Mouse (Mus musculus) hindbrain, embryonic 15.5 days (tissue): ENCODE results near the gene Drc1. TPM values are rescaled to one million over a fixed set of nuclear protein-coding genes. Genes with fewer than 3 reads are reported as not detected.

Source experiments
- ATAC-seq: fragments of 200-750 bp; cut with Nextera tagmentation; 2 replicates; pipeline ENCODE4 v1.8.0; 2017; ENCODE audit warnings: low read depth, moderate number of reproducible peaks, moderate TSS enrichment; ENCODE audit not compliant: low FRiP score
- H3K27ac ChIP-seq: fragments of 300-500 bp; sonication (generic); replicated peaks from 2 replicates; pipeline ENCODE4 v1.5.1; 2015; ENCODE audit warnings: mild to moderate bottlenecking, inconsistent platforms
- H3K27me3 ChIP-seq: fragments of 300-500 bp; sonication (generic); 2 replicates; pipeline ENCODE4 v1.6.1; 2015; ENCODE audit warnings: control low read depth, inconsistent platforms
- H3K36me3 ChIP-seq: fragments of 300-500 bp; sonication (generic); 2 replicates; pipeline ENCODE4 v1.6.1; 2015; ENCODE audit warnings: control low read depth, inconsistent platforms
- H3K4me1 ChIP-seq: fragments of 300-500 bp; sonication (generic); replicated peaks from 2 replicates; pipeline ENCODE4 v1.6.1; 2015; ENCODE audit warnings: control low read depth, inconsistent platforms
- H3K4me2 ChIP-seq: fragments of 300-500 bp; sonication (generic); 2 replicates; pipeline ENCODE4 v1.6.1; 2015; ENCODE audit warnings: moderate library complexity, mild to moderate bottlenecking, inconsistent platforms
- H3K4me3 ChIP-seq: fragments of 300-500 bp; sonication (generic); 2 replicates; pipeline ENCODE4 v1.5.1; 2015; ENCODE audit warnings: mild to moderate bottlenecking, inconsistent platforms
- H3K9ac ChIP-seq: fragments of 300-500 bp; sonication (generic); 2 replicates; pipeline ENCODE4 v1.6.1; 2015; ENCODE audit warnings: inconsistent platforms
- H3K9me3 ChIP-seq: fragments of 300-500 bp; sonication (generic); 2 replicates; pipeline ENCODE4 v1.6.1; 2016; ENCODE audit warnings: control low read depth, inconsistent platforms
- WGBS: fragments of 180-500 bp; shearing (Covaris S2); methylation state at CpG from one replicate; pipeline ENCODE4 v1.1.7; 2015; 5-methylcytosine and 5-hydroxymethylcytosine counted together
- polyA plus RNA-seq: library from polyadenylated mRNA; unstranded; fragments of >200 nt; fragmentation: Nextera tagmentation; extraction: Ambion mirVana; gene quantifications from 2 replicates; pipeline ENCODE4 v1.2.1, GENCODE M21; 2015

Drc1 gene
- polyA plus RNA-seq, 1 experiment from 2014 or later: 6.0 TPM

DNA sequence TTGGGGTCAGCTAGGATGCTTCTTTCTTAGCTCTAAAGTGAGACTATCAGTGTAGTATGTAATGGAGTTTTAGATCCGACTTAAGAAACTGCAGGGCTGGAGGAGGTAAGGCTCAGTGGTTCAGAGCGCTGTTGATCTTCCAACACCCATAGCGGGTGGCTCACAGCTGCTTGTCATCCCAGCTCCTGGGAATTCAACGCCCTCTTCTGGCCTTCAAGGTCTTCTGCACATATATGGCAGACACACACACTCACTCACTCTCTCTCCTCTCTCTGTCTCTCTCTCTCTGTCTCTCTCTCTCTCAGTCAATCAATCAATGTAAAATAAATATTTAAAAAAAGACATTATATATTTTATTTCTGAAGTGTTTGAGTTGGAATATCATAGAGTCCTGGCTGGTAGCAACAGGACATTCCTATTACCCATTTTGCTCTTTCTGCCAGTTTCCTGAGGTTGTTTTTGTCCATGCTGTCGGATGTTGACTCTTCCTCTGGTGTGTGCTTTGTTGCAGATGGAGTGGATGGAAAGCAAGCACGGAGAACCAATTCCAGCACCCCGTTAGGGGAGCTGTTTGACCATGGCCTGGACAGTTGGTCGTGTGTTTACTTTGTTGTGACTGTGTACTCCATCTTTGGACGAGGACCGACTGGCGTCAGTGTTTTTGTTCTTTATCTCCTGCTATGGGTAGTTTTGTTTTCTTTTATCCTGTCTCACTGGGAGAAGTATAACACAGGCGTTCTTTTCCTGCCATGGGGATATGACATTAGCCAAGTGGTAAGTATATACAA lies 25.4 kb upstream of the Drc1 start:
- Histone ChIP-seq H3K27me3 (no peaks in the 10 kb centered on the region), H3K9ac (no peak overlapping the region), H3K4me1 (no peaks in the 10 kb centered on the region), H3K36me3 (peaks cover 63% of the 10 kb centered on the region), H3K4me3 (no peak overlapping the region), H3K27ac (no peak overlapping the region), H3K4me2 (no peak overlapping the region), H3K9me3 (no peaks in the 10 kb centered on the region)
- ATAC-seq: no peak
- 88% methylated on average over 12 of the region's 12 CpGs for WGBS

DNA sequence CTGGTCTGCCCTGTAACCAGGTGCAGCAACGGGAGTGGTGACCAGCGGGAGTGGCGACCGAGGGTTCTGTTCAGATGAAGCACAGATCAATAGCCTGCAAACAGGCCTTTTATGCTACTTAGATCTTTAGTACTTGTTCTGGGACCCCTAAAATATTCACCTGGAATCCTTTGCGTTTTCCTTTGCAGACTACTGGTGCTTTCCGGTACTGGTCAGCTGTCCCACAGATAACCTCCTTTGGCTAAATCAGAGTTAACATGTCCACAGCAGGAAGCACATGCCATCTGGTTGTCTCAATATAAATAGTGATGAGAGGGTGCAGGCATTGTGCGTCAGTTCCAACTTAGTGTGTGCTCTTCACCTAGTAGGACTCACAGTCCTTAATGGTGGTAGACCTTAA lies 22.4 kb upstream of the Drc1 start:
- Histone ChIP-seq H3K27ac (no peak overlapping the region), H3K4me2 (no peak overlapping the region), H3K4me3 (no peak overlapping the region), H3K4me1 (no peaks in the 10 kb centered on the region), H3K9ac (no peak overlapping the region), H3K36me3 (peaks cover 61% of the 10 kb centered on the region), H3K27me3 (no peaks in the 10 kb centered on the region), H3K9me3 (no peaks in the 10 kb centered on the region)
- no peak for ATAC-seq
- WGBS: 91% methylated on average over 7 of the region's 7 CpGs

DNA sequence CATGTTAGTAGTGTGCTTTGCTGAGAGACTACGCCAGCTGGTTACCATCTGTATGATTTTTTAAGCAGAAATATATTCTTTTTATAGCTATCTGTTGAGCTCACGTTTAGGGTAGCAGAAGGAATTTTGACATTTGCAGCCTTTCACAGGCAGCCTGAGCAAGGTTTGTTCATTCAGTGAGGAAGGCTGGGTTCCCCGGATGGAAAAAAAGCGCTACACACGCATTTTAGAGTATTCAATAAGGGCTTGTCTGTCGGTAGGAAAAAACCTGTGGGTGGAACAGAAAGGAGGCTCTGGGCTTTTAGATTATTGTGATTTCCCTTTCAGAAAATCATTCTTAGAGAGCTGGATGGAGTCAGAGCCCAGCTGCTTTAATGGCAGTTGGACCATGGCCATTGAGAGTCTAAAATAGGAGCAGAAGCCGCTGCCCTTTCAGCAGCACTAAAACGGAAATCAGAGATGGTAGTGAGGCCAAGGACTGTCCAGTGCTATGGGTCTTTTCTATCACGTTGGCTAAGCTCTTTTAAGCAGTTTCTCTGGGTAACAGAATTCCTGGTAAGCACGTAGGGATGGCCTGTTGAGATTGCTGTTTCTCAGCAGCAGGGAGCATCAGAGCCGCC lies 10.5 kb upstream of the Drc1 start:
- 64% methylated on average over 11 of the region's 11 CpGs for WGBS
- H3K4me1 ChIP-seq: no peaks in the 10 kb centered on the region; the same call in 1 of the 2 replicates
- no peaks in the 10 kb centered on the region for H3K9me3 ChIP-seq
- no peak overlapping the region for H3K4me3 ChIP-seq
- H3K9ac ChIP-seq: no peak overlapping the region
- H3K27ac ChIP-seq: 0 out of 2 replicates have a peak overlapping the region, but pooled peaks have one; percentile 0
- H3K27me3 ChIP-seq: no peaks in the 10 kb centered on the region
- H3K4me2 ChIP-seq: no peak overlapping the region
- no peak for ATAC-seq
- H3K36me3 ChIP-seq: peaks cover 21% of the 10 kb centered on the region

DNA sequence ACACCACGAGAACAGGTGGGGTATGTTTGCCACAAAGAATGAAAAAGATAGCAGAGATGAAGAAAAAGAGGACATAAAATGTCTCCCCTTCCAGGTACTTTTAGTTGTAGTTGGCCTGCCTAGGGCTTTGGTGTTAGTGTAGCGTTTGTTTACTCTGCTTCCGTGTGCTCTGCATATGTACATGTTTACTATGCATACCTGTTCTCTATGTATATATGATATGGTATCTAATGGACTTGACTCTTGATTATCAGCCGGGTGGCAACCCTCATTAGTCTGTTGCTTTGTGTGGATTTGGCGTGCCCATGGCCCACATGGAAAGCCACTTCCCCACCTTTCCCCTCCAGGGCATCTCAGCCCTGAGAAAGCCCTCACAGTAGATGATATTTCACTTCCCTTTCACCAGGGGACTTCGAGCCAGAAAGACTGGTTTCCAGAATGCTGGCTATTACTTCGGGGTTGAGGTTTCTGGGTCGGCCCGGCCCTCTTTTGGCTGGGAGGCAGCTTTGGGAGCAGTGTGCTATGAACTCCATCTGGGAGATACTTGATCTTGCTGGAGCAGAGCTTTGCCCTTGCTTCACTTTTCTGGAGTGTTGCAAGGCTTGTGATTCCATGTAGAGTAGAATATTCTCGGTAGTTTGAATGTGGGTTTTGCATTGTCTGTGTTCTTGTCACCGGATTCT lies 9.4 kb upstream of the Drc1 start:
- Histone ChIP-seq H3K4me3 (no peak overlapping the region), H3K4me1 (no peaks in the 10 kb centered on the region; the same call in 1 of the 2 replicates), H3K4me2 (no peak overlapping the region), H3K36me3 (peaks cover 10% of the 10 kb centered on the region), H3K27me3 (no peaks in the 10 kb centered on the region), H3K27ac (no peak overlapping the region), H3K9ac (no peak overlapping the region), H3K9me3 (no peaks in the 10 kb centered on the region)
- WGBS: 94% methylated on average over 11 of the region's 11 CpGs
- ATAC-seq: no peak

DNA sequence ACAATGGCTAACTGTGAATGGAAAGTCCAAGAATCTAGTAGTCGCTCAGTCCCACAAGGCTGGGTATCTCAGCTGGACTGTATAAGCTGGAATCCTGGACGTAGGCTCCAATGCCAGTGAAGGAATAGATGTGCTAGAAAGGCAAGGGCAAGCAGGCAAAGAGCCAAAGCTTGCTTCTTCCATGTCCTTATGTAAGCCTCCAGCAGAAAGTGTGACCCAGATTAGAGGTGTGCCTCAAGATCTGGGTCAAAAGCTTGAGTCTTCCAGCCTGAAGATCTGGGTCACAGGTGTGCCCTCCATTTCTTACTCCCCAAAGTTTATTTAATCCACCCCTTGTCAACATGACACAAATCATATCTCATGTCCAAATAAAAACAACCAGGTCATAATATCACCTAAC lies 4.8 kb upstream of the Drc1 start:
- Histone ChIP-seq H3K27ac (no peak overlapping the region), H3K36me3 (no peaks in the 10 kb centered on the region), H3K9ac (no peak overlapping the region), H3K27me3 (no peaks in the 10 kb centered on the region), H3K4me1 (peaks cover 4% of the 10 kb centered on the region; the same call in 1 of the 2 replicates), H3K4me3 (no peak overlapping the region), H3K4me2 (no peak overlapping the region), H3K9me3 (no peaks in the 10 kb centered on the region)
- WGBS: 88% methylated on average over 2 of the region's 2 CpGs
- no peak for ATAC-seq

DNA sequence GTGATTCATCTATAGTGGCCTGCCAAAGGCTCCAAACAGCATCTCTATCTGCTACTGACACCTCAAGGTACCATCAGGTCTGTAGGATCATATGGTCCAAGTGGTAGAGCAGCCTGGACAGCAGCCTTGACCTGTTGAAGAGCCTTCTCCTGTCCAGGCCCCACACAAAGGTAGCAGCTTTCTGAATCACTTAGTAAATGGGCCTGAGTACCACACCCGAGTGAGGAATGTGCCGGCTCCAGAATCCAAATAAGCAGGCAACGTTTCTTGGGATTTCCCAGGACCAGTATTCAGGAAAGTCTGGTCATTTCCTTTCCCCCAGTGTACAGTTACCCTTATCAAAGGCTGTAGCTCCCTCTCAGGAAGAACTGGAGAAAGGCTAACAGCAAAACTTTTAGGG lies 2.2 kb upstream of the Drc1 start:
- Histone ChIP-seq H3K9me3 (no peaks in the 10 kb centered on the region), H3K36me3 (no peaks in the 10 kb centered on the region), H3K27me3 (no peaks in the 10 kb centered on the region), H3K9ac (no peak overlapping the region), H3K4me3 (no peak overlapping the region), H3K4me1 (peaks cover 7% of the 10 kb centered on the region; the same call in 1 of the 2 replicates), H3K27ac (no peak overlapping the region), H3K4me2 (no peak overlapping the region)
- 78% methylated on average over 3 of the region's 3 CpGs for WGBS
- no peak for ATAC-seq

DNA sequence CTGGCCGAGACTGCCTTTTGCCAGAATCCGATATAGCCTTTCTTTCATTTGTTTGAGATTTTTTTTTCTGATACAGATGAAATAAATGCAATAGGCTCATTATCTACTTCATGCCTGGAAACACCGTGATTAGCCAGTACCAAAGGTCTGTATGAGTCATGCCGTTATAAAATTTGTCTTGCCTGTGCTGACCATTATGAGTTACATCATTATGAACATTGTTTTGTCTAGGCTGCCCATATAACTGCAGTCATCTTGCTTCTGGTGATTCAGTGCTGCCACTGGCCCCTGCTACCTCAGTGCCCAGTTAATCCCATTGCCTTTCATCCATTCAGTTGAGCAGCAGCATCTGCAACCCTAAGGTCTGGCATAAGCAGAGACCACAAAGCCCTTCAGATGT lies 1.7 kb upstream of the Drc1 start:
- Histone ChIP-seq H3K9ac (no peak overlapping the region), H3K4me1 (peaks cover 7% of the 10 kb centered on the region; the same call in 1 of the 2 replicates), H3K27me3 (no peaks in the 10 kb centered on the region), H3K4me3 (no peak overlapping the region), H3K27ac (no peak overlapping the region), H3K36me3 (no peaks in the 10 kb centered on the region), H3K9me3 (no peaks in the 10 kb centered on the region), H3K4me2 (no peak overlapping the region)
- WGBS: 93% methylated on average over 4 of the region's 4 CpGs
- no peak for ATAC-seq

DNA sequence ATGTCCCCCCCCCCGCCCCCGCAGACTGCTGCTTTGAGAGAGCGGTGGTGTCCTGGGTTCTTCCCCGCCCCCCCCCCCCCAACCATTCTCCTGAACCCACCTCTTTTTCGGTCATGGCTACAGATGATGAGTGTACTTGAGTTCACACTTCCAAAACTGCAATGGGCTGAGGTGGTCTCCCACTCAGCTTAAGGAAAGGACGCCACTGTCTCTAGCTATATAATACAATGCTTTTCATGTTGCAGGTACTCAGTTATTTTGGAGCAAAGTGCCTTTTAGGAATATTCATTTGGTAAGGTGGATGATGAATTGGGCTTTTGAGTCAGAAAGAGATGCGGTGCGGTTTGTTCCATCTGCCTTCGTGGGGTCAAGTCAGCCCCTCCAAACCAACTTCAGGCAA lies 324 bp upstream of the Drc1 start:
- Histone ChIP-seq H3K27me3 (no peaks in the 10 kb centered on the region), H3K9me3 (no peaks in the 10 kb centered on the region), H3K9ac (peak overlapping the region; percentile 49; the same call in 1 of the 2 replicates), H3K4me3 (peak overlapping the region; percentile 49), H3K27ac (peak overlapping the region; percentile 65; the same call in 1 of the 2 replicates), H3K4me2 (peak overlapping the region; percentile 77), H3K36me3 (no peaks in the 10 kb centered on the region), H3K4me1 (peaks cover 7% of the 10 kb centered on the region; the same call in 1 of the 2 replicates)
- 41% methylated on average over 9 of the region's 9 CpGs for WGBS
- ATAC-seq: peak; percentile 28; the same call in 1 of the 2 replicates

DNA sequence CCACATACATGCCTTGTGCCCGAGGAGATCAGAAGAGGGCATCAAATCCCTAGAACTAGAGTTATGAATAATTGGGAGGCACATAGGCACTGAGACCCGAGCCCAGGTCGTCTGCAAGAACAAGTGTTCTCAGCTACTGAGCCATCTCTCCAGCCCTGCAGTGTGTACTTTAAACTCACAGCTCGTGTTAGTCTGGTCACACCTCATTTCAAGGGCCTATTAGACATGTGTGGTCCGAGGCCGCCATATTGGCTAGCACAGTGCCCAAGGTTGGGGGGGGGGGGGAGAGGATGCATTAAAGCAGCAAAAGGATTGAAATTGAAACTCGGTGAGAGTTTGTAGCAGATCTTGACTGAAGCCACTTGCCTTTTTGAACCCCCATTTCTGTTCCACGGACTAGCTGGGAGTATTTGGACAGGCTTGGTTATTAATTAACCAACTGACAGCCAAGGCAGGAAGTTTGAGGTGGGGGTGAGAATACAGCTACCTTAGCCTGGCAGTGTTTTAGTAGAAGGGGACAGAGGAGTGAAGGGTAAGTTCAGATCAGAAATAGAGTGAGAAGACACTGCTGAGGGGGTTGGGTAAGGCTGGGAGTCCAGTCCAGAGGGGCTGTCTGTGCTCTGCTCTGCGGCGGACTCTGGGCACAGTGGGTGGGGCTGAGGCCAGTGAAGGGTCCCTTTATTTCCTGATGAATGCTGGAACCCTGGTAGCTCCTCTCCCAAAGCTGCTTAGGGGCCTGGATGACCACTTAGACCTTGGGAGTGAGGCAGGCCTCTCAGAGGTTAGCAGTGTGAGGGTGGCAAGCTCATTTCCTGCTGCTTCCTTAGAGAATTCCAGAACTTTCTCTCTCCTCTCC lies 5.0 kb downstream of the Drc1 start:
- H3K36me3 ChIP-seq: no peaks in the 10 kb centered on the region
- H3K9me3 ChIP-seq: no peaks in the 10 kb centered on the region
- no peak overlapping the region for H3K27ac ChIP-seq
- H3K27me3 ChIP-seq: no peaks in the 10 kb centered on the region
- no peak overlapping the region for H3K4me3 ChIP-seq
- peaks cover 3% of the 10 kb centered on the region; the same call in 1 of the 2 replicates for H3K4me1 ChIP-seq
- 80% methylated on average over 10 of the region's 10 CpGs for WGBS
- no peak overlapping the region for H3K4me2 ChIP-seq
- no peak overlapping the region for H3K9ac ChIP-seq
- no peak for ATAC-seq

DNA sequence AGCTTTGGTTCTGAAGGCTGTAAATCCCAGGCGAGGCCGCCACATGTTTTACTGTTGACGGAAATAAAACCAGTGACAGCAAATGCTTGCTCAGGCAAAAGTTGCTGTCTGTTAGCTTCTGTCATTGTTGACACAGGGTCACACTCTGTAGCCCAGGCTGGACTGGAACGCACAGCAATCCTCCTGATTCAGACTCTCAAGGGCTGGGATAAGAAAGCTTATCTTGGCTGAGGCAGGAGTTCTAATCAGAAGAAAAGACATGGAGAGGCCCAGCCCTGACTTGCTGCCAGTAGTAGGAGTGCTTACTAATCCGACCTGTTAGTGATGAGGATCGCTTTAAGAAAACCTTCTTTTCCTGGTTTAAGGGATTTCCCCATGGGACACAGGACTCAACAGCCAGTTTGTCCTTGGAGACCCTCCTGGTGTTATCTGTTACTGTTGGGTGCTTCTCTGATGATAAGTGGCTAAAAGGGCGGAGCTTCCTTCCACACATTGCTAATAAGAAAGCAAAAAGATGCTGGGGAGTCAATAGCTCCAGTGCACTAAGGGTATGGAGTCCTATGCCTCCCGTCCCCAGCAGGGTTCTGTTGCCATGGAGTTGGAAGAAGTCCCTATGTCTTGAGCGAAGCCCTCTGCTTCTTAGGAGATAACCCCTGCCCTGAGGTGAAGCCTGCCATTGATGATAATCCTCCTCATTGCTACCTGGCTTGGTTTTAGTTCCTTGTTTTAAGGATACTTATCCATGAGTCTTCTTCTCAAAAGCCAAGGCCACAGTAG lies 6.1 kb downstream of the Drc1 start:
- H3K4me3 ChIP-seq: no peak overlapping the region
- no peak overlapping the region for H3K27ac ChIP-seq
- no peaks in the 10 kb centered on the region for H3K9me3 ChIP-seq
- H3K27me3 ChIP-seq: no peaks in the 10 kb centered on the region
- no peak overlapping the region for H3K9ac ChIP-seq
- H3K4me2 ChIP-seq: no peak overlapping the region
- 77% methylated on average over 9 of the region's 9 CpGs for WGBS
- no peaks in the 10 kb centered on the region for H3K4me1 ChIP-seq
- no peak for ATAC-seq
- no peaks in the 10 kb centered on the region for H3K36me3 ChIP-seq

DNA sequence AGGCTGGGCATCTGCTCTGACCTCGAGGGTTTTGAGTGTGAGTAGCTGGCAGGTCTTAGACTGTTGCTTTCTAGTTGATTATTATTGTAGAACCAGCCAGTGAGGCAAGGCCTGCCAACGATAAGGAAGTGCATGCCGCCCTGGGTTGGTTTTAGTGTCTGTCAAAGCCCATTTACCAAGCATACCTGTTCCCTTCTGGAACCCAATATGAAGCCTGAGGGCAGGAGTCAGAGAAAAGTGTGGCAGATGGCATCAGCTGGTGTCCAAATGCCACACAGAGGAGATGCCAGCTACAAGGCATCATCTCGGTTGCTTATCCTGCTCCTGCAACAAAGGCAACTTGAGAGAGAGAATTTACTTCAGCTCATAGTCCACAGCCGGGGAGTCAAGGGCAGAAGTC lies 59.6 kb downstream of the Drc1 start:
- no peak overlapping the region for H3K27ac ChIP-seq
- ATAC-seq: no peak
- H3K4me3 ChIP-seq: no peak overlapping the region
- no peak overlapping the region for H3K4me2 ChIP-seq
- 69% methylated on average over 5 of the region's 5 CpGs for WGBS
- no peaks in the 10 kb centered on the region for H3K9me3 ChIP-seq
- peaks cover 8% of the 10 kb centered on the region for H3K4me1 ChIP-seq
- H3K27me3 ChIP-seq: peaks cover 4% of the 10 kb centered on the region; the same call in 1 of the 2 replicates
- H3K9ac ChIP-seq: no peak overlapping the region
- no peaks in the 10 kb centered on the region for H3K36me3 ChIP-seq
